Mouse (Mus musculus) urinary bladder, postnatal 36 days (tissue): Measurements from ENCODE around the gene Prdm12.

Experiments
- DNase-seq, 2 experiments: peaks; one replicate each; pipeline ENCODE4 v3.0.0; 2022; ENCODE audit warnings: low spot score in 2 of 2, mixed read lengths in 1 of 2

Prdm12 gene

GRCm38 (mm10) chr2:31639901-31640608 lies at the start of gene Prdm12:
Prdm12 (plus strand) TSS chr2:31640037.
- no peak for DNase-seq

GRCm38 (mm10) chr2:31591799-31592484 lies 47.9 kb upstream of the Prdm12 start:
- DNase-seq: no peak

- DNase-seq: no peak
Observed at GRCm38 (mm10) chr2:31607555-31607954, 32.3 kb upstream of the Prdm12 start.

- no peak for DNase-seq
Observed at GRCm38 (mm10) chr2:31609859-31610261, 30.0 kb upstream of the Prdm12 start.

- no peak for DNase-seq
Observed at GRCm38 (mm10) chr2:31610922-31611321, 28.9 kb upstream of the Prdm12 start.

GRCm38 (mm10) chr2:31611400-31611799 lies 28.4 kb upstream of the Prdm12 start:
- no peak for DNase-seq

GRCm38 (mm10) chr2:31612627-31613026 lies 27.2 kb upstream of the Prdm12 start:
- no peak for DNase-seq

- DNase-seq: no peak
Observed at GRCm38 (mm10) chr2:31613781-31614180, 26.1 kb upstream of the Prdm12 start.

- no peak for DNase-seq
Observed at GRCm38 (mm10) chr2:31618484-31619161, 21.2 kb upstream of the Prdm12 start.

- no peak for DNase-seq
Observed at GRCm38 (mm10) chr2:31619208-31619607, 20.6 kb upstream of the Prdm12 start.

GRCm38 (mm10) chr2:31633531-31633930 lies 6.3 kb upstream of the Prdm12 start:
- DNase-seq: no peak

- DNase-seq: no peak
Observed at GRCm38 (mm10) chr2:31635281-31636137, 4.3 kb upstream of the Prdm12 start.

- DNase-seq: no peak
Observed at GRCm38 (mm10) chr2:31636138-31636741, 3.6 kb upstream of the Prdm12 start.

- DNase-seq: no peak
Observed at GRCm38 (mm10) chr2:31636742-31637141, 3.1 kb upstream of the Prdm12 start.

- DNase-seq: no peak
Observed at GRCm38 (mm10) chr2:31637311-31637710, 2.5 kb upstream of the Prdm12 start.

GRCm38 (mm10) chr2:31637807-31638206 lies 2.0 kb upstream of the Prdm12 start:
- peak in 1 of 2 experiments; percentile 31 for DNase-seq

GRCm38 (mm10) chr2:31638581-31639465 lies 1.0 kb upstream of the Prdm12 start:
- no peak for DNase-seq

- no peak for DNase-seq
Observed at GRCm38 (mm10) chr2:31639466-31639760, 424 bp upstream of the Prdm12 start.

- no peak for DNase-seq
Observed at GRCm38 (mm10) chr2:31640609-31641507, 1.0 kb downstream of the Prdm12 start.

- DNase-seq: no peak
Observed at GRCm38 (mm10) chr2:31641508-31641830, 1.6 kb downstream of the Prdm12 start.
